Mouse (Mus musculus): ENCODE measurements at regions not wholly inside any gene's neighbourhood (a gene's known extent, or its start where the extent isn't known, plus 50 kb on each side); places are given as distances from the start of the nearest gene placed in this dataset.

DNA sequence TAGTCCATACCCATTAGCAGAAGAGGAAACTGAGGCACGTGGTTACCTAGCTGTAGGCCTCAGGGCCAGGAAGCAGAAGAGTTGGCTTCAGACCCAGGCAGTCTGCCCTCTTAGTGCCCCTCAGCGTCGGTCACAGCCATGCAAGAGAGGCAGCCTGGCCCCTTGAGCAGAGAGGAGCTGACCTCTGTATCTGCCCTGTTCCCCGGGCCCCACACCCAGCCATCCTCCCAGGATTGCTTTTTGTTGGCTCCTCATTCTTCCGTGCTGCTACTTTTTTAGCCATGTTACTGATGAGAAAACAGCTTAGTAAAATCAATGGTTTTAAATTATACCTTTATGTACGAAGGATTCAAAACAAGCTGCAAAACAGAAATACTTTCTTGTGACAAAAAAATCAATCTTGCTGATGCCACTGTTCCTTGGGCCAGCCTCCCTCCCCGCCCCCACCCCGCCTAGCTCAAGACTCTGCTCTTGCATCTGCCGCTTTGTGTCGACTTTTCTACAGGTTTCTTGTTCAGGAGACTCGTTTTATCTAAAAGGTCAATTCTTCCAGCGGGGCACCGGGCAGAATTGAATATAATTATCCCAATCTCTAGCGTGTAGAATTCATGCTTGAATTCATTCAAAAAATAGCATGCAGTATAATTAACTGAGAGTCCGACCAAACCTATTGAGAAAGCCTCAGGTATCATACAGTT lies 70.8 kb downstream of the Sall1 start:
- no peak for DNase-seq

GRCm38 (mm10) chr8:88958843-88959242 lies 85.1 kb downstream of the Sall1 start:
- DNase-seq = no peak

DNA sequence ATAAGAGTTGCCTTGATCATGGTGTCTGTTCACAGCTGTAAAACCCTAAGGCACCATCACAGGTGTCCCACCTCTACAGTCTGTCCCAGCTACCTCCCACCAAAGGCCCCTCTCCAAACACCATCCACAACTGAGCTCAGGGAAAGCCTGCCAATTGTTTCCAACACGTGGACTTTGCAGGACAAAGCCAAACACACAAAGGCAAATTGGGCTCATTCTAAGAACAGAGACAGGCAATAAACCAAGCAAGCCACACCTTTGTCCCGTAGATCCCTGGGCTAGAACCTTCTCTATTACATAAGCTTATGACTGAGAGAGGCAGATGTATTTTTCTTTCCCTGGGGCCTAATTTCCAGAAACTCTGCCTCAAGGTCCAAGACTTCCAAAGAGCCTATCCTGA lies 90.8 kb downstream of the Sall1 start:
- no peak for DNase-seq

GRCm38 (mm10) chr8:88951829-88952155 lies 92.2 kb downstream of the Sall1 start:
- DNase-seq = no peak

DNA sequence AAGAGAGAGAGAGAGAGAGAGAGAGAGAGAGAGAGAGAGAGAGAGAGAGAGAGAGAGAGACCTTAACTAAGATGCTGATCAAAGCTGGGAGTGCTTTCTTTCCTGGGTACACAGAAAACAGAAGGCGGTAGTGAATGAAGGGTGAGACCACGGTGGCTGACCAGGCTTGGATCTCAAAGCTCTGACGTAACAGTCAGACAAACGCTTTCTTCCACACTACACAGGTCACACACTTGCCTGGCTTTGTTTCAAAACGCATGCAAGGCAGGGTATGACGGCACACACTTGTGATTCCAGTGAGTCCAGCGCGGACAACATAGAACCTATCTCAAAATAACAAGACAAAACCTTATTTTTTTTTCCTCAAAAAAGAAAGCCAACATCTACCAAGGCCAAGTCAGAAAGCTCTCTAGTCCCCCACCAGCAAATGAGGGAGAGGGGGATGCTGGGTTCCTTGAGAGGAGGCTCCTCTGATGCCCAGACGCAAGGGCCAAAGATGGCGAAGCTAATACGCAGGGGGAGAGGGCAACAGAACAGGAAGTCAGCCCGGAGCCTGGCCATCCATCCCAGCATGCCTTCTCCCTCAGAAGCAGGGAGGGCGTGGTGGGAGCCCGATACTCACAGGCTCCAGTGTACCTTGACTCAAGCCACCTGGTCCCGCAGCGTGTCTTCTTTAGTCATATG lies 92.7 kb downstream of the Sall1 start:
- DNase-seq = no peak

DNA sequence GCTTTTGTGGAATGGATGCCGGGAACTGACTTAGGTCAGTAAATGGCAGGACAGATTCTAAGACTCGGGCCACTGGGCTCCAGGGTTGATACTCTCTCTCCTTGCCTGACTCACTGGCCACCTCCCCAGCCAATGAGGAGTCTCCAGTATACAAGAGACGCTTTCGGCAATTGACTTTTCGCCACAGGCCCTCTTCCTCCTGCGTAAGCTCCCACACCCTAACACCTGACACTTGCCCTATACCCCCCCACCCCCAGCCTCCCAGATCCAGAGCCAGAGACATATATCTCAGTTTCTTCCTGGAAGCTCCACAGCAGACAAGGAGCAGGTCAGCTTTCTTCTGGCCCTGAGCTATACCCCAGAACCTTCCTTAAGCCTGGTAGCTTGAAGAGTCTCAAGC lies 94.0 kb downstream of the Sall1 start:
- DNase-seq = no peak

DNA sequence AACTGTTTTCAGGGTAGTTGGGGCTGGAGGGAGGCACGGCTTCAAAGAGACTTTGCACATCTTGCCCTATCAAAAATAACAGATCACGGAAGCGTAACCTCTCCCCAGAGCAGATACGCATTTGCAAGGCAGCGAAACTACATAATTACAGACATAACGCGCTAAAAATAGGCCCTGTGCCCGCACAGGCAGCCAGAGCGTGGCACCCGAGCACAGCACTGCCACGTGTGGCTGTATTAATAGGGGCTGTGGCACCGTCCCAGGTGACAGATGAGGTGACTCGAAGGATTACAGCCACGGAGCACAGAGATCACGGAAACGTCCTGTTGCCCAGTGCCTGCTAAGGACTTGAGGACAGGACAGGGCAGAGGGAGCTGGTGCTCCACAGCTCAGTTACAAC lies 95.0 kb downstream of the Sall1 start:
- no peak for DNase-seq

- DNase-seq = no peak
Measured at GRCm38 (mm10) chr8:88948328-88948727, 95.6 kb downstream of the Sall1 start.

DNA sequence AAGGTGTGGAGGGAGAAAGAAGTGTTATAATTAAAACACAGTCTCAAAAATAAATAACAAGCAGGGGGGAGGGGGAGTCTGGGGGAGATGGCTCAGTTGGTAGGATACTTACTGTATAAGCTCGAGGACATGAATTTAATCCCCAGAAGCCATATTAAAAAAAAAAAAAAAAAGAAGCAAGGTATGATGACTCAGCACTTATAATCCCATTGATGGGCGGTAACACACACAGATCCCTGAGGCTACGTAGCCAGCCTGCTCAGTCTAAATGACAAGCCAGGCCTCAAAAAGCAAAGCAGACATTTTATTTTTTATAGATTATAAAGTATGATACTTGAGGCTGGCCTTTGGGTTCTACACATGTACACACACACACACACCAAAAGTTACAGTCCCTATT lies 96.6 kb downstream of the Sall1 start:
- DNase-seq = no peak

- DNase-seq = no peak
Measured at GRCm38 (mm10) chr8:88945656-88946055, 98.3 kb downstream of the Sall1 start.

DNA sequence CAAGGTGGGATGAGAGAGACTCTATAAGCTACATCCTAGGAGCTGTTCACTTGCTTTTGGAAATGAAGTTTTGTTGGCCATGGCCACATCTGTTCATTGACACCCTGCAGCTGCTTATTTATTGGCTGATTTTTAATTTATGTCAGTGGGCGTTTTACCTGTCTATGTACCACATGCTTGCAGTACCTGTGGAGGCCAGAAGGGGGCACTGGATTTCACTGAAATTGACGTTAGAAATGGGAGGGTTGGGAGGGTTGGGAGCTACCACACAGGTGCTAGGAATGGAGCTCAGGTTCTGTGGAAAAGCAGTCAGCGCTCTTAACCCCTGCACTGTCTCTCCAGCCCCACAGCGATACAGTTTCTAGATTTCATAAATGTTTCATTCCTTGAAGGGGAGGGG lies 99.9 kb downstream of the Sall1 start:
- DNase-seq = no peak

DNA sequence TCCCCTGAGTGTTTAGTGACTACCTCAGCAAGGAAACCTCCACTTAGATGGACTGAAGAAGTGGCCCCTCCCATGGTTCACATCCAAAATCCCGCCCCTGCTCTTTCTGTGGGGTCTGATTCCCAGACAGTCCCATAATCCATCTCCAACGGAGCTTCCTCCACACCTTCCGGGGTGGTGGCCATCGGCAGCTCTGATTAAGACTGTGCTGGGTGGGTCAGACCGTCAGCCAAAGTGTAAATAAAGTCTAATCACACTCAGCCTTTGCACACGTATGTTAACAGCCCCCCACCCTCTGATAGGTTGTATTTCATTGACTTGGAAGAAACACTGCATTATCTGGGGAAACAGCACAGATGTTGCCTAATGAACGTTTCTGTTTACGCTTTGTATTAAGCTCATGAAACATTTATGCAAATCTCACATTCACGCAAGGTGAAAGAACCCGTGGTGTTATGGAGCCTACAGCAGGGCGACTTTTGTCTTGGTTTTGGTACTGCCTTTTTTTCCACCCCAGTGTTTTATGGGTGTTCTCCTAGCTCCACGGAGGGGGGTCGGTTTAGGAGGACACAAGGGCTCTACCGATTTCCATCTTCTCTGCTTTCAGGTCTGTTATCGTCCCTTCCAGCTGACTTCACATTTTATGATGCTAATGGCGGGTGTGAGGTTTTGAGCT lies 104.8 kb downstream of the Sall1 start:
- DNase-seq = no peak

GRCm38 (mm10) chr8:88934708-88935107 lies 109.3 kb downstream of the Sall1 start:
- no peak for DNase-seq

DNA sequence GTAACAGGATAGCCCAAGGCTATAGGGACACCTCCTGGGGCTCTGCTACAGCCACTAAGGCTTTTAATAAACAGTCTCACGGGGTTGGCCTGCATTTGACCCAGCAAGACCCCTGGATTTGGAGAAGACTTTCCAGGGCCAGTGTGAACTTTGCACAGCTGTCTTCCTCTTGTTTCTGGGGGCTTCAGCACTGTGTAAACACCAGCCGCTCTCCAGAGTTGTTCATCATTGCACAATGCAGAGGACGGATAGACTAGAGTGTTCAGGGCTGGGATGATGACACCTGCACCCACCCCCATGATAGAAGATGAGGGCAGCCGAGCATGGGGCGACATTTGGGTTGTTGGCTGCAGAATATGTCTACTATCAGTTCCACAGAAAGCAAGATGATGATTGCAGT lies 112.9 kb downstream of the Sall1 start:
- DNase-seq = no peak

DNA sequence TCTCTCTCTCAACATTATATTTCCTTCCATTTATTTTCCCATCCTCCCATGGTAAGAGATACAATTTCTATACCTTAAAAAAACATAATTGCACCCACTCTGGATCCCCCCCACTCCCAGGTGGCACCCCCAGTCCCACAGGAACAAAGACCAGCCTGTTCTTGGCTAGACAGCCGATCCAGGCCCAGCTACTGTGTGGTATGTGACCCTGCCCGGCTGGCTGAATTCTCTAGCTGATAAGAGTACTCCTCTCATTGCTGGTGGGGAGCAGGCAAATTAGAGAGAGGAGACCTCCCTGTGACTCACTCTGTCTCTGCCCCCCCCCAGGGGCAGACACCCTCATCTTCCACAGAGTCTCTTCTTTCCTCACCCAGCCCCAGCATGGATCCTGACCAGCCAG lies 113.6 kb downstream of the Sall1 start:
- no peak for DNase-seq

- DNase-seq = no peak
Measured at GRCm38 (mm10) chr8:88928675-88929377, 115.1 kb downstream of the Sall1 start.

GRCm38 (mm10) chr8:88922840-88923239 lies 121.1 kb downstream of the Sall1 start:
- peak; percentile 10 for DNase-seq

- no peak for DNase-seq
Measured at GRCm38 (mm10) chr8:88921967-88922366, 122.0 kb downstream of the Sall1 start.

DNA sequence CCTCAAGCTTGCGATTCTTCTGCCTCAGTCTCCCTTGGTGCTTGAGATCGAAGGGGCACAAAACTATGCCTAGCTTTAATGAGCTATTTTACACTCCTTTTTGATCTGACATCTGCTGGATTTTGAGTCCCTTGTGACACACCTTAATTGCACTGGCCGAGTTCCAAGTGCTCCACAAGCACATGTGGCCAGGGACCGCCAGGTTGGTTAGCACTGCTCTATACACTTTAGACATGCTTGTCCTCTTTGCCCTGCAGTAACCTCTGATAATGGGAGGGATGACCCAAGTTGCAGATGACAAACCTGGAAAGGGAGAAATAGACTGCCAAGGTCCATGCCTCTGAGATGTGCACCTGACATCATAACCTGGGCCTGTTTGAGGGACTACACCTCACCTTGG lies 124.7 kb downstream of the Sall1 start:
- DNase-seq = no peak

DNA sequence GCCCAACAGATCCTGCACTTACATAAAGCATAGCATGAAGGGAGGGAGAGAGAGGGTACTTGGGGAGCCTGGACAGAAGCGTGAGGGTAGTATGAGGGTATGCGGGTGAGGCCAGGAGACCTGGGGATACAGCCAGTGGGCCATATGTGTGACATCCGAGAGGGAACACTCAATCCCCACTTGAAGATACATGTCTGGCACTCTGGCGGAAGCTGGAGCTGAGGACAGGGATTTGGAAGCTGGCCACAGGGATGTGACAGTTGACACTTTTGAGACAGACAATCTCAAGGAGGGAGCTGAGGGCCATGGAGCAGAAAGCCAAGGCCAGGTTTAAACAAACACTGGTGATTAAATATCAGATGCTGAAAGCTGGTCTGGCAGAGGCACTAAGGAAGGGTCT lies 127.9 kb downstream of the Sall1 start:
- DNase-seq = no peak

DNA sequence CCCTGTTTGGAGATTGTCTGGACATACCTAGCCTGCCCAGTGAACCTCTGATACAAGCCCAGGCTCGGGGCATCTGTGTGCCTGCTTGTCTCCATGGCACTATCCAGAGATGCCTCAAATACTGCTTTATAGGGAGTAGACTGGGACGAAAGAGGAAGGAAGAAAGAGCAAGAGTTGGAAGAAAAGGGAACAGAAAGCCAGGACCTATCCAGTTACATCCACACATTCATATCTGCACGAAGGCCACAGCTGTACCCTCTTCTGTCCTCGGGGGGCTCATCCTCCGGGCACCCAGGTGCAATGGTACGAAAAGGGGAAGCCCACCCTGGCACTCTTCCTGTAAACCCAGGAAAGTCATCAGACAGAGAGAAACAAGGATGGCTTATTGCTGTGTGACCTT lies 129.3 kb downstream of the Sall1 start:
- no peak for DNase-seq

DNA sequence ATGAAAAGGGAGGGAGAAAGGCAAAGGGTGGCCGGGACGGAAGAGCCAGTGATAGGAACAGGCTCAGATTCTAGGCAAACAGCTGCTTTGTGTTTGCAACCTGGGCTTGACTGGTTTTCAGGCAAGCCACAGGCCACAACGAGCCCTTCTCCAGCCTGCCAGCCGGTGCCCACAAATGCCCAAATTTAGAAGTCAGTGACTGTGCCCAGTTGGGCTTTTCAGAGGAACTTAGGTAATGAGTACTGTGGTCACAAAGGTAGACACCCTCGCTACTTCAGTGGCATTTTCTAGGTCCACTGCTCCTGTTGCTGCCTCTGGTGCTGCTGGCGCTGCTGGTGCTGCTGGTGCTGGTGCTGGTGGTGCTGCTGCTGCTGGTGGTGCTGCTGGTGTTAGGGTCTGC lies 129.8 kb downstream of the Sall1 start:
- no peak for DNase-seq

DNA sequence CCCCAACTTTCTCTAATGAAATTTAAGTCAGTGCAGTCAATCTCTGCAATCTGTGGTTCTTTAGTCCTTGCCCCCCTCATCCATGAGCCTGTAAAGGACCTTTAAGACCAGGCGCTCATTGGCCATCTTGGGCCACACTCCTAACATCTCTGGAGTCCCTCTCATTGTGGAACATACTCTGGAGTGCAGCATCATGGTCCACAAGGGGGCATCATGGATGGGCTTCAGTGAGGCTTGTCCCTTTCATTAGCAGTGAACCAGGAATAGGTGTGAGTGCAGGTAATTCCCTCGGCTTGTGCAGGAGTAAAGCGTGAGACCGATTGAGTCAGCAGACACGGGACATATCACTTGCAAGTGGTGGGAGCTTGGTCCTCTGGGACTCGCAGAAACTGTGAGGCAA lies 137.7 kb downstream of the Sall1 start:
- no peak for DNase-seq
